Mouse (Mus musculus): ENCODE results near the gene Pm20d1.

Pm20d1 gene

DNA sequence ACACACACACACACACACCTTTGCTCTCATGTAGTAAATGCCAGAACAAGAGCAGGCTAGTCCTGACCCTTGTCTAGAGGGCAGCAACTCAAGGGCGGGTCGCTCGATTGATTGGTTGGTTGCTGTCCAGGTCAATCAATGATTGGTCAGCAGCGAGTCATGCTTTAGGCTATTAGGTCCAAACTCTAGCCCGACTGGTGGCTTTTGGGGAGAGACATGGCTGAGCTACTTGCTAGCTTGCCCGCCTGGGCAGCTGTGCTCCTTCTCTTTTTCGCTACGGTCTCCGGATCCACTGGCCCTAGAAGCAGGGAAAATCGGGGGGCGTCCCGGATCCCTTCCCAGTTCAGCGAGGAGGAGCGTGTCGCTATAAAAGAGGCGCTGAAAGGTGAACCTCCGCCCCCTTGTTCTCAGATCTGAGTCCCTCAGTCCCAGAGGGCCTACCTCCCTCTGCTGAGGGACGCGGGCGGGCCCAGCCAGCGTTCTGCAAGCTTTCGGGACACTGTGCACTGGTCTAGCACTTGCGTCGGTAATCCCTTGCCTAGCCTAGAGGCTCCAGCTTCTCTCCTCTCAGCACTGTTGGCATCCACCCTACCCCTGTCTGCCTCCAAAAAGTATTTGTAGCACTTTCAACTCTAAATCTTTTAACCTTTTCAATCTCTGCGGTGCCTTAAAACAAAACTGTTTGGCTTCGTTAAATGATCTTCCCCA is at the start of gene Pm20d1:
TSS of gene Pm20d1 (plus strand) at position 180 of the 708 bp plus-strand sequence.
- no peak for DNase-seq (ENCODE audit: low spot score)

DNA sequence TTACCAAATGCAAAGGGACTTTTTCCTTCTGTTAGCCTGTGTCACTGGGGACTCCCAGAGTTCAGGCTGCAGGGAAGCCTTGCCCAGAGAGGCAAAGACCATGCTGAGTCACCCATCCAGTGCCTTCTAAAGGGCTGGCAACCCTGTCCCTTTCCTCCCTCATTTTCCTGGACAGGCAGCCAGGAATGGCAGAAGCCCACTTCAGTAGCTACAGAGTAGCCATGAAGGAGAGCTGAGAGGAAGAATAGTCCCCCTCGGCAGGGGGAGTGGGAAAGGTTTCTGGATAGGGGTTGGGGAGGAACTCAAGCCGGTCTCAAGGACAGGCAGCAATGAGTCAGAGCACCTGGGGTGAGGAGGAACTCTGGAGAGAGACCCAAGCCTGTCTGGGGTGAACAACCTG is 49.4 kb upstream of the Pm20d1 start:
- DNase-seq (ENCODE audit: low spot score) = peak; percentile 52

- DNase-seq (ENCODE audit: low spot score) = no peak
Observed at GRCm38 (mm10) chr1:131748636-131749035, 48.5 kb upstream of the Pm20d1 start.

DNA sequence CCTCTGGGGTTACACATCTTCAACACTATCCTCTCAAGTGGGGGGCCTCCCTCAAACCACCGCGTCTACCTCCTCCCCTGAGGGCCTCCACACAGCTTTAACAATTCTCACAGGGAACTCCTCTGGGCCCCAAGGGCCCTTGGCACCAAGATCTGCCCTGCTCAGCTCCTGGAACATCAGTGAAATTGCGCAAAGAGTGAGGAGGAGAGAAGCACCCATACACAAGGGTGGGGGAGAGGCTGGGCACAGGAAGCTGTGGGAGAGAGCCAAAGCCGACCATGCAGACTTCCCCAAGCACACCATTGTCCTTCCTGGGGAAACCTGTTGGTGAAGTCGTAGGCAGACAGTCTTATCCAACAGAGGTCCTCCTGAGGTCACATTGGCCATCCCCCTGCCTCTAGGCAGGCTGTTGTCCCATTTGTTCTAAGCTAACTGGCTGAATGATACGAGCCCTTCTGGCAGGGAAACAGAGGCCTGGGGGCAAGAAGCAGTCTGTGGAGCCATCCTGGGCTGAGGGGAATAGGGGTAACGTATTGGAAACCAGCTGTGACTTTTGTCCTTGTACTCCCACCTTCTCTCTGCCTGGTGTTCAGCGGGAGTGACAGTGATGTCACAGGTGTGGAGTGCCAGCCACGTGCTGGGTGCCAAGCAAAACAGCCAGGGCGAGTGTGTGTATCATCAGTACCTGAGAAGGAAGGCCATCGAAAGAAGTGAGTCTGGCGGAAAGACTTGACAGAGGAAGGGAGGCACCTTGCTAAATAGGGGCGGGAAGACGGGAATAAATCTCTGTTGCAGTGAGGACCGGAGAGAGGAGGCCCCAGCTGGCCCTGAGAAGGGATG is 47.3 kb upstream of the Pm20d1 start:
- DNase-seq (ENCODE audit: low spot score) = no peak

GRCm38 (mm10) chr1:131751181-131751890 is 45.8 kb upstream of the Pm20d1 start:
- peak; percentile 52 for DNase-seq (ENCODE audit: low spot score)

DNA sequence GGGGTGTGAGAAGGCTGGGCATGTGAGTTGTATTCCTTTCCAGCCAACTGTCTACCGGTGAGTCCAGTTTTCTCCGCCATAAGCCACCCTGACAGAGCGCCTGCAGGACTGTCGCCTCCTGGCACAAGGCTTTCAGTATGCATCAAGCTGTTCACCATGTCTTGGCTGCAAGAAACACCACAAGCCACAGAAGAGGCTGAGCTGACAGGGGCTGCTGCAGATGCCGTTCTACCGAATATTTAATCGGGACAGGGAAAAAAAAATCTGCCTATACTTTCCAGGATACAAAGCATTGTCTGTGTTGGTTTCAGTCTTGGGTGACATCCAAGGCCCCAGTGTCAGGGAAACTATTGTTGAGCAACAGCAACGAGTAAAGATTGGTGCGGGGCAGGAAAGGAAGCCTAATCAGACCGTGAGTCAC is 45.3 kb upstream of the Pm20d1 start:
- DNase-seq (ENCODE audit: low spot score) = peak; percentile 67

GRCm38 (mm10) chr1:131754212-131754829 is 42.9 kb upstream of the Pm20d1 start:
- DNase-seq (ENCODE audit: low spot score) = no peak

GRCm38 (mm10) chr1:131754916-131755315 is 42.3 kb upstream of the Pm20d1 start:
- peak; percentile 28 for DNase-seq (ENCODE audit: low spot score)

- DNase-seq (ENCODE audit: low spot score) = no peak
Observed at GRCm38 (mm10) chr1:131757211-131757610, 40.0 kb upstream of the Pm20d1 start.

DNA sequence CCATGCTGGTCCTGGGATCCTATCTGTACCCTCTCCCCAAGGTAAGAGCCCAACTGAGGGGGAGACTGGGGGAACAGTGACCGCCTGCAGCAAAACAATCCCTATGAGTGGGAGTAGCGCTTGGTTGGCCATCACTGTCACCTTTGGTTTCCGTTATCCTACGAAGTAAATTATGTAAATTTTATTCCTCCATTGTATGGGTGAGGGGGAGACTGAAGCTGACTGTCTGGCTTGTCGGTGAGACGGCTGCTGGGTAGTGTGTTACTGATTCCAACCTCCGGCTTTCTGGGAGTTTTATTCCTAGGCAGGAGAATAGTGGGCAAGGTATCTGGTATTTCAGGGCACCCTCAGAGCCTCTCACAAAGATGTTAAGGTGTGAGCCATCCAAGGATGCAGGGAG is 38.4 kb upstream of the Pm20d1 start:
- no peak for DNase-seq (ENCODE audit: low spot score)

DNA sequence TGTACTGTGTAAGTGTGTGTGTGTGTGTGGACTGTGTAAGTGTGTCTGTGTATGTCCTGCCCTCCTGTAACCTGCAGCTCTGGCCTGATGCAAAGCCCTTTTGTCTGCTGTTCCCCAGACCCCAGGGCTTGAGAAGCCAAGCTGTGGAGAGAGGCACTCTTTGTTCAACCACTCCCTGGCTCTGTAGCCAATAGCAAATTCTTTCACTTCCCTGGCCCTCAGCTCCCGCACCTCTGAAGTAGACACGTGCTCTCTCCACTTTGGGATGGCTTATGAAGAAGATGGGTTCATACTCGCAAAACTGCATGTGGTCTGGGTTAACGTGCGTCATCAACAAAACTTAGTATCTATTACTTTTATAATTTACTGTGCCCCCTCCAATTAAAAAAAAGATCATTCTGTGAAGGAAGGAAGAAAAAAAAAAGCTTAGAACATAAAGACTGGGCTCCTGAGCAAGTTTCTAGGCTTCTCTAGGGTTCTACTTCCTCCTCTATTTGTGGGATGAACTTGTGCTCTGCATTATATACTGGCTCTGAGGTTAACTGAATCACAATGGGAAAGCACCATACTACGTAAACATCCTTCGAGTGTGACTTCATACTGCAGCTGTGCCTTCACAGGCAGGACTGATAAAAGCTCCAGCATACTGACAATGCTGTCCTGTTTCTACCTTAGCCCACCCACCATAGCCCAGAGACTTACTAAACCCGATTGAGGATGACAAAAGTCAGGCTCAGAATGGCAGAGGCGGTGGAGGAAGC is 37.3 kb upstream of the Pm20d1 start:
- DNase-seq (ENCODE audit: low spot score) = no peak

- DNase-seq (ENCODE audit: low spot score) = no peak
Observed at GRCm38 (mm10) chr1:131760428-131760820, 36.8 kb upstream of the Pm20d1 start.

DNA sequence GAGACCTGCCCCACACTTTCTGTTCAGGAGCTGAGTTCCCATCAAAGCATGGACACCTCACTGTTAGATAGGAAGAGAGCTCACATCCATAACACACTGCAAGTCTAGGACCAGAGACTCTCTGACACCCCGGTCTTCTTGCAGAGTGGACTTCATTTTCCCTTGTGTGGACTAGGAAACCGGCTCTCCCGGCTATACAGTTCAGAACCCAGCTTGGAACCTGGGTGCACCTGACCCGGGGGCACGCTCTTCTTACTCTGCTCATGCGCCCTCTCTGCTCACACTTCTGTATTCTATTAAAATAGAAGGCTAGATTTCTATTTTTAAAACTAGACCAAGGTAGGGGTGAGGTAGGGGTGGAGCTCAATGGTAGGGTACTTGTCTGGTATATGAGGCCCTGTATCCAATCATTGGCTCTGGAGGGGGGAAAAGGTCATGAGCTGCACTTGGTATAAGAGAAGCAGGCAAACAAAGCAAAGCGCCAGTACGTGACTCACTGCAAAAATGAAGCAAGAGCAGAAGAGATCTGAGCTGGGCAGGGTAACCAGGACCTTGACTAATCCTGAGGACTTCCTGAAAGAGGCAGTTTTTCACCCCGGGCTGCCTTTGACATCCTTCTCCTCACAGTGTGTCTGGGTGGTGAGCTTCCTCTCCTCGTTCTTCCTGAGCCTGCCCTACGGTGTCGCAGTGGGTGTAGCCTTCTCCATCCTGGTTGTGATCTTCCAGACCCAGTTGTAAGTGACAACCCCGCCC is 35.9 kb upstream of the Pm20d1 start:
- no peak for DNase-seq (ENCODE audit: low spot score)

DNA sequence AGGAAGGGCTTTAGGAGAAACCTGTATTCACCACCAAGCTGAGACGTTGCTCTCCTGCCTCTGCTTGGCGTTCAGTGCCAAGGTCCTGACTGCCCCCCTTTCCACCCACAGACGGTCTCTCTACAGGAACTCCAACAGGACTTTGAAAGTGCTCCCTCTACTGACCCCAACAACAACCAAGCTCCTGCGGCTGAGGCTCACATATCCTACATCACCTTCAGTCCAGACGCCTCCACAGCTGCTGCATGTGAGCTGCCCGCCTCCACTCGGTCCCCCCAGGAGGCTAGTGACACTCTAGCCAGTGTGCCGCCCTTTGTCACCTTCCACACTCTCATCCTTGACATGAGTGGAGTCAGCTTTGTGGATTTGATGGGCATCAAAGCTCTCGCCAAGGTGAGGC is 33.5 kb upstream of the Pm20d1 start:
- no peak for DNase-seq (ENCODE audit: low spot score)

- no peak for DNase-seq (ENCODE audit: low spot score)
Observed at GRCm38 (mm10) chr1:131764581-131765338, 32.4 kb upstream of the Pm20d1 start.

DNA sequence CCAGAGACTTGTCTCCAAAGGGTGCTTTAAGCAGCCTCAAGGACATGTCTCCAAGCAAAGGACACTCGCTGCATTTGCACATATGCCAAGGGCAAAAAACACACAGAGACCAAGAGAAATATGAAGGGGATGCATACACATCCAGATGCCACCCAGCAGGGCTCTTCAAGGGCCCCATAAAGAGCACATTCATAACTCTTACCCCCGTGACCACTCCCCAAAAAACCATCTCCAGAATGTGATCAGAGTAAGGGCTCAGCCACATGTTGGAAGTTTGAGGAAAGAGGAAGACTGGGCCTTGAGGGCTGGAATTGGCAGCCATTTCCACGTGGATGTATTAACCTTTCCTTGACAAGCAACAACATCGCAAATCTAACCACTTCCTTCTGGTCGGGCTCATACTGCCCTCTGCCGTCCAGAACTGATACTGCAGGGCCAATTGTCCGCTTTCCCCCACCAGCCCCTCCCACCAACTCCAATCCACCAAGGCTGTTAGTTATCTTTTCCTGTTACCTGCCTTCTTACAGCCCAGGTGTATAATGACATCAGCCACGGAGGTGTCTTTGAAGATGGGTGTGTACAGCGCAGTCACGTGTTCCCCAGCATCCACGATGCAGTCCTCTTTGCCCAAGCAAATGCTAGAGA is 31.7 kb upstream of the Pm20d1 start:
- peak; percentile 79 for DNase-seq (ENCODE audit: low spot score)

GRCm38 (mm10) chr1:131769296-131769695 is 27.9 kb upstream of the Pm20d1 start:
- DNase-seq (ENCODE audit: low spot score) = no peak

DNA sequence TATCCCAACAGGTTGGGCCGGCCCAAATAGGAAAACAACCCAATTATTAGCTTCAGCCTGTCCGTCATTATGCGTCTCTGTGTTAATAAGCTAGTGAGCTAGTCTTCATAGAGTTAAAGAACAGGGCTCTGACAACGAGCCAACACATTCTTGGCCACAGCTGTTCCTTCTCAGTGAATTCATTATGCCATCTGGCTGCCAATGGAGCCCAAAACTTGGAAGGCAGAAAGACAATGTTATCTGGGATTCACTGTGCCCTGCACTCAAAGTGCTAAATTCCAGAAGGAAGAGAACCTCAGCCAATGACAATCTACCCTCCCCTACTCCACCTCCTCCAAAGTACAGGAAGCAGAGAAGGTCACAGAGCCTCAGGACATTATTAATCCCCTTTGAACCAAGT is 26.5 kb upstream of the Pm20d1 start:
- peak; percentile 87 for DNase-seq (ENCODE audit: low spot score)

- DNase-seq (ENCODE audit: low spot score) = no peak
Observed at GRCm38 (mm10) chr1:131771440-131771839, 25.7 kb upstream of the Pm20d1 start.

DNA sequence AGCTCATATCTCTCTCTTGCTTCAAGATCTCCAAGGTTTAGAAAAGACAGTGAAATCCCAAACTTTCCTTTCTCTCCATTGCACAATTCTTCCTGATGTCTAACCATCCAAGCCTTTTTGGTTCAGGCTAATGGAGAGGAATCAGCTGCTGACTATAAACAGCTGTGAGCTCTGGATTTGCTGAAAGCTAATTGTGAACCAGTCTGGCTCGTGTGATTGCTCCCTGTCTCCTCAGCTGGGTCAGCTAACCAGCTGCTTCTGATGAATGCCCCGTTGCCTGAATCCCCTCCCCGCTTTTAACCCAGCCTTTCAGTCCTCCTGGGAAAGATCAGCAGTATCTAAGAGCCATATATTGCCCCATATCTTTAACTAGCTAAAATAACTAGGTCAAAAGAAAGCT is 2.6 kb upstream of the Pm20d1 start:
- no peak for DNase-seq (ENCODE audit: low spot score)

Measured in adipocyte (in vitro differentiated cells).